Mouse (Mus musculus) Muller cell, postnatal 12 days (primary cell): ENCODE measurements around the gene Uhmk1.
A peak's percentile ranks its signal among the peaks of the same experiment; 100 is the strongest.

Experiments
- DNase-seq: peaks from one replicate; pipeline ENCODE4 v3.0.0-alpha.2; 2015; ENCODE audit errors: inconsistent ontology term

Gene Uhmk1

GRCm38 (mm10) chr1:170174814-170175332 is 40.3 kb downstream of the Uhmk1 start, which contains the start of gene Uap1:
TSS of gene Uap1 (minus strand) at chr1:170174957.
- DNase-seq: peak; percentile 100

DNA sequence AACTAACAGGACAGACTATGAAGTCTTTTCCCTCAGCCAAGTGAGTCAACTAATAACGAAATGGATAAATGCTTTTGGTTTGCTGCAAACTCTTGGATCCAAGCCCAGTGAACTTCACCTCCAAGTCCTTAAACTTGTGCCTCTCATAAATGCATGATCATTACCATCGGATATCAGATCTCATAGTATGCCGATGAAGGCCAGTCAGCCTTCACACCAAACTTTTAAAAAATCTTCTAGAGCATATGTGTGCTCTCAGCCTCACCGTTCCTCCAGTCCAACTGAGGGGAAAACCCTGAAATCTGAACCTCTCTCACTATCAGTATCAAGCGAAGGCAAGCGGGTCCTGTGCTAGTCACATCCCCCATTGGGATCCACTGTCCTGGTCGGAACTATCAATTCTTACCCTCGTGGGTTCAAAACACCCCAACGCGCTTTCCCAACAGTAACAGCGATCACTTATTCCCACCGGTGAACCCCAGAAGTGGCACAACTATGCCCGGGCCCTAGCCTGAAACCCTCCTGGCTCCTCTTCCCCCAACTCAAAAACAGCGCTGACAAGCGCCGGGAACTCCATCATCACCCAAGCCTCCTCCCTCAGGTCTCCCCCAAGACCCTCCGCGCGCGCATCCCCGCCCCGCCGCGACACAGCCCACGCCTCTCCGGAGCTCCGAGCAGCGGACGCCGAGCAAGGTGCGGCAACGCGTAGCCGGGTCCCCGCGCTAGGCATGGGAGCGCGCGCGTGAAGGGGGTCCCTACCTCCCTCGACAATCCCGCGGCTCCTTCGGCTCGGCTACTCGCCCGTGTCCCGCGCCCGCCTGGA is 41.0 kb downstream of the Uhmk1 start:
- peak; percentile 41 for DNase-seq

DNA sequence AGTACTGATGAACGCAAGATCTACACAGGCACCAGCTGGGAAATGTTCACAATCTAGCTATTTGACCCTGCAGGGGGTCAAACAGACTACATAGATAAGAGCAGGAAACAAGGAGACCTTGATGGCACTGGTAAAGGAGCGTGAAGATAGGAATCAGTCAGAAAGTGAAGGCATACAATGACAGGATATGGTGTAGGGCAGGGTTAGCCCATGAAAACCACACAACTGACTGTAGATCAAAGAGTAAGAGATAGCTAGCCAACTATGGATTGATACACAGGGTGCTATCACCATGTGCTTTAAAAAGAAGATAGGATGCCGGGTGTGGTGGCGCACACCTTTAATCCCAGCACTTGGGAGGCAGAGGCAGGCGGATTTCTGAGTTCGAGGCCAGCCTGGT is 47.4 kb downstream of the Uhmk1 start:
- DNase-seq: no peak

GRCm38 (mm10) chr1:170164913-170165312 is 50.3 kb downstream of the Uhmk1 start:
- DNase-seq: no peak

DNA sequence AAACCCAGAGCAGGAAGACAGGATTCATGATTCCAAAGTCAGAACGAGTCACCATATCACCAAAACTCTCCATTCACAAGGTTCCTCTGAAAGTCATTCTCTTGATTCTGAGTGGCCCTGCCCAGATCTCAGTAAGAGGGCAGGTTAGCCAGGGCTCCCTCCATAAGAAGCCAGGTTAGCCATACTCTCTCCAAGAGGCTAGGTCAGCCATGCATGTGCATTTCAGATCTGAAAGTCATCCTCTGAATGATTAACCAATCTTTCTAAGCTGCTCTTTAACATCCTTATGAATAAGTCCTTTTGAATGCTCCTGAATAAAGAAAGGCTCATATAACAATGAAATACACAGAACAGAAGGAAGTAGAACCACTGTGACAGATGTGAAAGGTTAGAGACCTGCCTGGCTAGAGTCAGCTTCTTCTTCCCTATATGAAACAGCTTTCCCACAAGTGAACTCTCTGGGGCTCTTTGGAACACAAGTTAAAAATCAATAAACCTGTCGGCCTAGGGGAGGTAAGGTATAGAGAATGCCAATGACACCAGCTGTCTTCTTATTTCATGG is 51.1 kb downstream of the Uhmk1 start:
- DNase-seq: no peak

GRCm38 (mm10) chr1:170163398-170163943 is 51.7 kb downstream of the Uhmk1 start:
- DNase-seq: no peak

- no peak for DNase-seq
Observed at GRCm38 (mm10) chr1:170161852-170162251, 53.3 kb downstream of the Uhmk1 start.

DNA sequence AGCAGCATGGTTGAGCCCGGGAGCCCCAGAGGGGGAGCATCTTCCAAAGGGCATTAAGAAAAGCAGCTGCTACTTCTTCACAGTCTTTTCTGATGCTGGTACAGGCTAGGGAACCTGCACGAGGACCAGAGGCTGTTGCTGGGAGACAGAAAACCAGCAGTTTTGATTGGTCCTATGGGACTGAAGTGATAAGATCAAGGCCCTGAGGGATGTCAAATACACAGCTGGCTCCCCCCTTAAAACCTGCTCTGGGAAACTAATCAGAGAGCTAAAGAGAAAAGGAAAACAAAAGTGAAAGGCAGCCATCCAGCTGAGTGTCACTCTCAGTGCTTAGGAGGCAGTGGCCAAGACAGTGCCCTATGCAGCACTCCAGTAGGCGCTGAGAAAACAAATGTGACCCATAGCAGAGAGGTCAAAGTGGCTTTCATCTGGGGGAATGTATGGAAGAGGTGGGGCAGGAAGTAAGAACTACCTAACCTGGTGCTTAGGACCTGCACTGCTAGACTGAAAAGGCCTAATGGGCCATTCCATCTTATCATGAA is 54.7 kb downstream of the Uhmk1 start:
- DNase-seq: no peak

- no peak for DNase-seq
Observed at GRCm38 (mm10) chr1:170159707-170160106, 55.5 kb downstream of the Uhmk1 start.

GRCm38 (mm10) chr1:170155761-170156160 is 59.4 kb downstream of the Uhmk1 start:
- DNase-seq: no peak

- no peak for DNase-seq
Observed at GRCm38 (mm10) chr1:170155298-170155697, 59.9 kb downstream of the Uhmk1 start.

DNA sequence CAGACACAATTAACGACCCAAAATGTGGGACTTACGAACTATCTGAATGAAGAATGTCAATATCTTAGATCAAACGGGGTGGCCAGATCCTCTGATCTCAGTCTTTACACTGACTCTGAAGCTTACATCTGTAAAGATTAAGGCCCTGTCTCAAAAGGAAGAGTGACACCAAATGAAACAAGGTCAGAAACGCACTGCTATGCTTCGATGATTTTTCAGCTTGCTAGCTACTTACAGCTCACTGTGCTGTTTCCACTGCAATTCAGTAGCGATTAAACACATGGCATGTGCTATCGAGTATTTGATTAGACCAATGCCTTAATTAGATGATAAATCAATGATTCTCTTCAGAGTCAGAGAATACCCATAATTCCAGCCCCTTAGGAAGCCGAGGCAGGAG is 61.2 kb downstream of the Uhmk1 start:
- no peak for DNase-seq

DNA sequence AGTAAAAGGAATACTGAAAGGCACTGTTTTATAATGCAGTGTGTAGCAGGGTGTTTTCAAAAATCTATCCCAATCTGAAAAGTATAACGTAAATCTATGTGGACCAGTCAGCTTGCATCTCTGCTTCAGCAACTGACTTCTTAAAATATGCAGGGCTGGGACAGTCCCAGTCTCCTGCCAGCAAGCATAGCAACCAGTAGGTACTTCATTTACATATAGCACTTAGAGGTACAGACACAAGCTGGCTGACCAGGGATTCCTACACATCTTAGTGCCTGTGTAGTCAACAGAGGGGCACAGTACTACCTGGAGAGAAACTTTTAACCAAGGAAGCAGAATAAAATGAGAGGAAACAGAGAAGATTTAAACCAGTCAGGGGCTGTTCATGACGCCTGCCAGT is 62.6 kb downstream of the Uhmk1 start:
- DNase-seq: no peak

- no peak for DNase-seq
Observed at GRCm38 (mm10) chr1:170150870-170151269, 64.3 kb downstream of the Uhmk1 start.

- peak; percentile 42 for DNase-seq
Observed at GRCm38 (mm10) chr1:170149756-170150155, 65.4 kb downstream of the Uhmk1 start.

DNA sequence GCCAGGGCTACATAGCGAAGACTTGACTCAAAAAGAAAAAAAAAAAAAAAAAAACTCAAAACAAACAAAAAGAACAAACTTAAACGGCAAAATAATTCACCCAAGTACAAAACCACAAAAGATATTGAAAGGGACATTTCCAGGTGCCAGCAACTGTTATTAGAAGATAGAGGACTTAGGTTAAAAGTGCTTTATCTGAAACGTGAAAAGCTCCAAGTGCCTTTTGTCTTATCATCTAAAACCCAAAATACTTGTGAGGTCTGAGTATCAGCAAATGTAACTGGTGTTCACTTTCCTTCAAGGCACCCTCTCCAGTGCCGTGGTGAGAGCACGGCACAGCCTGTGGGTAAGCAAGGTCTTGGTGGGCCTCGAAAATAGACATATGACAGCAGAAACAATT is 66.7 kb downstream of the Uhmk1 start:
- no peak for DNase-seq

- DNase-seq: peak; percentile 40
Observed at GRCm38 (mm10) chr1:170147651-170148448, 67.3 kb downstream of the Uhmk1 start.

GRCm38 (mm10) chr1:170145606-170146005 is 69.6 kb downstream of the Uhmk1 start:
- DNase-seq: peak; percentile 42
